Mouse (Mus musculus) pancreas, adult 10 weeks (tissue): ENCODE data around the gene Tob1. TPM values are rescaled to one million over a fixed set of nuclear protein-coding genes. Genes with fewer than 3 reads are reported as not detected.

ENCODE experiments used
- polyA plus RNA-seq: library from polyadenylated mRNA; stranded (reverse); fragments of 350-450 nt; fragmentation: Illumina TruSeq; extraction: RNeasy Lipid Tissue Mini Kit (QIAGEN cat#74804); gene quantifications from one replicate; pipeline ENCODE4 v1.2.3, GENCODE M21; 2015; ENCODE audit warnings: low read depth, low replicate concordance; ENCODE audit not compliant: insufficient read depth

Gene Tob1
- polyA plus RNA-seq, result 22.2 TPM

DNA sequence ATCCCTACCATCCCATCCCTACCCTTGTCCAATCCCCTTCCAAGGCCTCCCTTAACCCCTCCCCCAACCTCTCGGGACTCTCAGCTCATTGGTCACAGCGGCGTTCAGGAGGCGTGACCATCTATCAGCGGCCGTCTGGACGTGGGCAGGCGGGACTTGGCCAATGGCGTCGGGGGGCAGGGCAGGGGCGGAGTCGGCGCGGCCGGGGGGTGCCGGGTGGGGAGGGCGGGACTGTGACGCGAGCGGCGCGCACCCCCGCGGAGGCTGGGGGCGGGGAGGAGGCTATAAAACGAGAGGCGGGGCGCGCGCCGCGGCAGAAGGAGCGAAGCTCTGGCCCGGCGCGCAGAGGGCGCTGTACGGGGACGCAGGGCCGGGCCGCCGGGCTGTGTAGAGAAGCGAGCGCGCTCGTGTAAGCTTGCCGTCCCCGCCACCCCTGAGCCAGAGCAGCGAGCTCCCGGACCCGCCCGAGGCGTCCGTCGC, at the start of gene Tob1:
Tob1 (plus strand) TSS at position 331 of the 480 bp plus-strand sequence.

DNA sequence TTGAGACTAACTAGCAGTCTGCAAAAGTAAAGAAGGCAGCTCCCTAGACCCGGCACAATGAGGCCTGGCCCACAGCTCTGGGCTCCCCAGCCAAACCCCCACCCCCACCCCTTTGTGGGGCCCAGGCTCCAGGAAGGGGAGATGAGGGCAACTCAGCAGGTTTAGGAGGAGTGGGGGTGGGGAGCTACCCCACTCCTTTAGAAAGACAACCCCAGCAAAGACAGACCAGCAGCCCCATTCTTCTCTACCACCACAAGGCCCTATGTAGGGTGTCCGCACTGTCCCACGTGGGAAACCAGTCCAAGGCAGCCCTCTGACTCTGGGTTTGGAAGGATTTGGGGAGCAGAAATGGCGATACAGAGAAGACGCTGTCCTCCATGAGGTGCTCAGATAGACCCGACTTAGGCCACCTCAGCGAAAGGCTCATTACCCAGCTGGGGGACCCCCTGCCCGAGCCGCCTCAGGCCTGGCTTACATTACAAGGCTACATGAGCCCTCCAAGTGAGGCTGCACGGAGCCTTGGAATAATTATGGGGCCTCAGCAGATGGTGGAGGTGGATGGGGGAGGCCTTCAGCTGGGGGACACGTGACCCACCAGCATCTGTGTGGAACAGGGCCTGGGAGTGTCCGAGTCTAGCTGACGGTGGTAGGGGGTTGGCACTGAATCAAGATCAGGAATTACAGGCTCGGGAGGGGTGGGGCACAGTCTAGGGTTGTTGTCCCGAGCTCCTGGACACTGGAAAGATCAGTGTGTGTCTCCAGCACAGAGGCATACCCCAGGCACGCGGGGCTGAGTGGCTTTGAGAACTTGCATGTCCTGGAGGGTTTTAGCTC, 34.9 kb downstream of the Tob1 start, which contains the start of gene Wfikkn2:
Wfikkn2 (minus strand) TSS at position 51 of the 834 bp plus-strand sequence.

Other genes with a start within 250 kb of the Tob1 start
- gene Gm20390, start 243.2 kb upstream of the Tob1 start, polyA plus RNA-seq, result 28.1 TPM
- 20.5 TPM for gene Nme1, start 242.9 kb upstream of the Tob1 start, polyA plus RNA-seq
- gene Spag9, start 215.4 kb upstream of the Tob1 start, polyA plus RNA-seq, result 15.5 TPM
- 0.52 TPM for gene Wfikkn2, start 34.6 kb downstream of the Tob1 start, polyA plus RNA-seq
- gene Gm21885, start 70.4 kb downstream of the Tob1 start, polyA plus RNA-seq, result not detected
- gene Luc7l3, start 110.5 kb downstream of the Tob1 start, polyA plus RNA-seq, result 30.5 TPM
- 15.8 TPM for gene Ankrd40, start 116.5 kb downstream of the Tob1 start, polyA plus RNA-seq
- 1.4 TPM for gene Abcc3, start 181.5 kb downstream of the Tob1 start, polyA plus RNA-seq